Mouse (Mus musculus): ENCODE measurements around the gene Tlx3. TPM values are rescaled to one million over a fixed set of nuclear protein-coding genes. Genes with fewer than 3 reads are reported as not detected.
A peak's percentile ranks its signal among the peaks of the same experiment; 100 is the strongest.

Tlx3 gene
- polyA plus RNA-seq, 1 experiment = not detected

GRCm38 (mm10) chr11:33207411-33207810 is 4.0 kb upstream of the Tlx3 start:
- peaks cover 89% of the 10 kb centered on the region for H3K27me3 ChIP-seq (replicated peaks)
- 0 out of 2 replicates have a peak, but pooled peaks cover 3% of the 10 kb centered on the region for H3K9me3 ChIP-seq
- no peak overlapping the region for H3K4me3 ChIP-seq (replicated peaks)
- TF ChIP-seq FLI1 (IDR thresholded peaks at IDR 0.05; ENCODE audit: low read length) (no peak), GATA1 (IDR thresholded peaks at IDR 0.05; ENCODE audit: borderline replicate concordance, low read length) (no peak)
- no peaks in the 10 kb centered on the region for H3K36me3 ChIP-seq (replicated peaks; ENCODE audit: low read length)
- peaks cover 20% of the 10 kb centered on the region for H3K4me1 ChIP-seq

DNA sequence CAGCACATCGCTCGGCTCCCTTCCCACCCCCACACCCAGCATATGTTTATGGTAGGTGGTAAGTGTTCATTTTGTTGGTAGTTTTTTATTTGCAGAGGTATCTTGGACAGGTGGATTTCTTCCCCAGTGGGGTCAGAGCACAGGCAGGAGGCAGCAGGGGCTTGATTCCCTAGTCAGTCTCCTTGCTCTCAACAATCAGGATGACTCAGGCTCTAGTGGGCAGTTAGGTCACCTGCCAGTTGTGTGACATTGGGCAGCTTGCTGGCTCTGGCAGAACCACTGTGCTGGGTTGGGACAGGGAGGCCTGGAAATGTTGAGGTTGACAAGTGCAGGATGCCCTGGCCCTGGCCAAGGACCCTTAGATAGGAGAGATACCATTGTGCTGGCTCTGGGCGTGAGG is 1.6 kb upstream of the Tlx3 start:
- peaks cover 41% of the 10 kb centered on the region for H3K4me1 ChIP-seq
- peaks cover 8% of the 10 kb centered on the region; the same call in 1 of the 2 replicates for H3K9me3 ChIP-seq
- peaks cover 95% of the 10 kb centered on the region for H3K27me3 ChIP-seq (replicated peaks)
- TF ChIP-seq FLI1 (IDR thresholded peaks at IDR 0.05; ENCODE audit: low read length) (no peak), GATA1 (IDR thresholded peaks at IDR 0.05; ENCODE audit: borderline replicate concordance, low read length) (no peak)
- H3K4me3 ChIP-seq (replicated peaks) = no peak overlapping the region
- H3K36me3 ChIP-seq (replicated peaks; ENCODE audit: low read length) = no peaks in the 10 kb centered on the region

- Histone ChIP-seq H3K4me1 (peaks cover 45% of the 10 kb centered on the region), H3K4me3 (replicated peaks) (no peak overlapping the region), H3K36me3 (replicated peaks; ENCODE audit: low read length) (no peaks in the 10 kb centered on the region), H3K9me3 (peaks cover 9% of the 10 kb centered on the region; the same call in 1 of the 2 replicates), H3K27me3 (replicated peaks) (peaks cover 95% of the 10 kb centered on the region)
- no peak for TF ChIP-seq GATA1 (IDR thresholded peaks at IDR 0.05; ENCODE audit: borderline replicate concordance, low read length)
- no peak for TF ChIP-seq FLI1 (IDR thresholded peaks at IDR 0.05; ENCODE audit: low read length)
Observed at GRCm38 (mm10) chr11:33204329-33204705, 928 bp upstream of the Tlx3 start.

- Histone ChIP-seq H3K9me3 (peaks cover 22% of the 10 kb centered on the region), H3K36me3 (replicated peaks; ENCODE audit: low read length) (no peaks in the 10 kb centered on the region), H3K4me1 (peaks cover 49% of the 10 kb centered on the region), H3K4me3 (replicated peaks) (no peak overlapping the region), H3K27me3 (replicated peaks) (peaks cover 98% of the 10 kb centered on the region)
- TF ChIP-seq GATA1 (IDR thresholded peaks at IDR 0.05; ENCODE audit: borderline replicate concordance, low read length) (no peak), FLI1 (IDR thresholded peaks at IDR 0.05; ENCODE audit: low read length) (no peak)
Observed at GRCm38 (mm10) chr11:33202972-33203371, 417 bp downstream of the Tlx3 start.

DNA sequence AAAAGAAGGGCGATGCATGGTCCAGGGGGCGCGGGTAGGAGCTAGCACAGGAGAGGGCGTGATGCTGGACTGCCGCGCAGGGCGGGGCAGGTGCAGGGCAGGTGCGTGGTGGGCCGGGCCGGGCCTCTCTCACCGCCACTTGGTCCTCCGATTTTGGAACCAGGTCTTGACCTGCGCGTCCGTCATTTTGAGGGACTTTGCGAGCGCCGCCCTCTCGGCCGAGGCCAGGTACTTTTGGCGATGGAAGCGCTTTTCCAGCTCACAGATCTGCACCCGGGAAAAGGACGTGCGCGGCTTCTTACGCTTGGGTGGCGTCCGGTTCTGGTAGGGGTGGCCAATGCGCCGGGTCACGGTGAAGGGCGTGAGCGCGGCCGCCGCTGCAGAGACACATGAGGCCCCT is 1.1 kb downstream of the Tlx3 start:
- no peak for TF ChIP-seq FLI1 (IDR thresholded peaks at IDR 0.05; ENCODE audit: low read length)
- TF ChIP-seq GATA1 (IDR thresholded peaks at IDR 0.05; ENCODE audit: borderline replicate concordance, low read length) = no peak

DNA sequence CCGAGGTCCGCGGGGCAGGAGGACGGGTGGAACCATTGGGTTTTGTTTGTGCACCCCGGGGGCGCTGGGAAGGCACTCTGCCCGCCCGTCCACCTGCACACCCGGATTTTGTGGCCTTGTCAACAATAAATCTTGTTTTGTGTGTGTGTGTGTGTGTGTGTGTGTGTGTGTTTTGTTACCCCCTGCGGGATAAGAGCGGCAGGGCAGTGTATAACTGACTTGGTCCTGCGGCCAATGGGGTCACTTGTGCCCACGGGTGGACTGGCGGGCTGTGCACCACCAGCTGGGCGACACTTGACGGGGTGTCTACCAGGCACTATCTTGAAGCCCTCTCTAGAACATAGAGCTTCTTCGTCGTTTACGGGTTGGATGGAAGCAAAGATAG is 1.8 kb downstream of the Tlx3 start:
- TF ChIP-seq FLI1 (IDR thresholded peaks at IDR 0.05; ENCODE audit: low read length) (no peak), GATA1 (IDR thresholded peaks at IDR 0.05; ENCODE audit: borderline replicate concordance, low read length) (no peak)
- Histone ChIP-seq H3K27me3 (replicated peaks) (peaks cover 100% of the 10 kb centered on the region), H3K4me3 (replicated peaks) (no peak overlapping the region), H3K36me3 (replicated peaks; ENCODE audit: low read length) (no peaks in the 10 kb centered on the region), H3K4me1 (peaks cover 49% of the 10 kb centered on the region), H3K9me3 (peaks cover 36% of the 10 kb centered on the region)

More for the DNA sequence above, 1.1 kb downstream of the Tlx3 start:
- Histone ChIP-seq H3K4me3 (replicated peaks) (no peak overlapping the region), H3K9me3 (peaks cover 29% of the 10 kb centered on the region), H3K4me1 (peaks cover 49% of the 10 kb centered on the region), H3K36me3 (replicated peaks; ENCODE audit: low read length) (no peaks in the 10 kb centered on the region), H3K27me3 (replicated peaks) (peaks cover 99% of the 10 kb centered on the region)

DNA sequence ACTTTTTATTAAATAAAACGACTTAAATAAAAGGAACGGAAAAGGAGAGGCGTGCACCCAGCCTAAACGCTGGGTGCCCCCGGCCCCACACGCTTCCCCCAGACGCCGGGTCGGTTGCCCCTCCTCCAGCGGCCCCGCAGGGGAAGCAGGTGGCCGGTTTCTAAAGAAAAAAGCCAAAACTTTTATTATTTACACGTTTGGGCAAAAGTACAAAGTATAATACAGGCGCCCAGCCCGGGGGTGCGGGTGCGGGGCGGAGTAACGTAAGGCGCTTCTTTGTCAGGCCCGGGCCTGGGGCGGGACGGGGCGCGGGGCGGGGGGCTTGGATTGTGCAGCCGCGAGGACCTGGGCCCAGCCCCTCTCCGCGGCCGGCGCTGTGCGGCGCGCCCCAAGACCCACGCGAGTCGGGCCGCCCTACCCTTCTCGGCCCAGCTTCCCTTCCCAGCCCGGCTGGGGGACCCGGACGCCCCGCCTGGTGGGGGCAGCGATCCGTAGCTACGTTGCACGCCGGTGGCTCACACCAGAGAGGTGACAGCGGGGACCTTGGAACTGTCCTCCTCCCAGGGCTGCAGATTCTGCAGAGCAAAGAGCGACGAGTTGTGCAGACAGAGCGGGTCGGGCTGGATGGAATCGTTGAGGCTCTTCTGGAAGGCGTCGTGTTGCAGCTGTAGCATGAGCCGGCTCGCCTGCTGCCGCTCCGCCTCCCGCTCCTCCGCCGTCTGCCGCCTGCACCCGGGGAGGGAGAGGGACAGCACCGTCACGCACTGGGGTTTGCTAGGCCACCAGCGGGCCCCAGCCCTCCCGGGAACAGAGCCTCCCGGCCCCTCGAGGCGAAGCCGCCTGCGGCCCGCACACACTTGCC is 2.4 kb downstream of the Tlx3 start:
- TF ChIP-seq GATA1 (IDR thresholded peaks at IDR 0.05; ENCODE audit: borderline replicate concordance, low read length) (no peak), FLI1 (IDR thresholded peaks at IDR 0.05; ENCODE audit: low read length) (no peak)
- H3K36me3 ChIP-seq (replicated peaks; ENCODE audit: low read length) = no peaks in the 10 kb centered on the region
- H3K4me1 ChIP-seq = peaks cover 50% of the 10 kb centered on the region
- peaks cover 41% of the 10 kb centered on the region for H3K9me3 ChIP-seq
- peaks cover 100% of the 10 kb centered on the region for H3K27me3 ChIP-seq (replicated peaks)
- peak overlapping the region; percentile 81 for H3K4me3 ChIP-seq (replicated peaks)

- TF ChIP-seq GATA1 (IDR thresholded peaks at IDR 0.05; ENCODE audit: borderline replicate concordance, low read length) (no peak), FLI1 (IDR thresholded peaks at IDR 0.05; ENCODE audit: low read length) (no peak)
- Histone ChIP-seq H3K36me3 (replicated peaks; ENCODE audit: low read length) (no peaks in the 10 kb centered on the region), H3K27me3 (replicated peaks) (peaks cover 100% of the 10 kb centered on the region), H3K9me3 (peaks cover 44% of the 10 kb centered on the region), H3K4me1 (peaks cover 55% of the 10 kb centered on the region), H3K4me3 (replicated peaks) (peak overlapping the region; percentile 56)
Observed at GRCm38 (mm10) chr11:33199906-33200763, 3.3 kb downstream of the Tlx3 start.

DNA sequence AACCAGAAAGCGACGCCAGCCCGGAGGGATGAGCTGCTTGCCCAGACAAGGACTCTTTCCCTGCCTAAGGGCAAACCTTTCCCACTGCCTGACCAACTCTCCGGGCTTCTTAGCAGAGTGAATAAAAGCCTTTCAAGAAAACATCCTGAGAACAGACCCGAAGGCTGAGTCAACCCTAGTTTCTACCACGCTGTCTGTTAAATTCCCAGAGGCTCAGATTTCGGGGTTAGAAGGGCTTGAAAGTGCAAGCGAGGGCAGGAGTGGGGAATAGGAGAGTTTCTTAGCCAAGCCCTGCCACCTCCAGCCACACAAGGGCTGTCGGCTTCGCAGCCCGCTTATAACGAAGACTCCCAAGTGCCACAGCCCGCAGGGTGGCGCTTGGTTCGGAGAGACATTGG is 4.3 kb downstream of the Tlx3 start:
- no peaks in the 10 kb centered on the region for H3K36me3 ChIP-seq (replicated peaks; ENCODE audit: low read length)
- no peak for TF ChIP-seq GATA1 (IDR thresholded peaks at IDR 0.05; ENCODE audit: borderline replicate concordance, low read length)
- no peak for TF ChIP-seq FLI1 (IDR thresholded peaks at IDR 0.05; ENCODE audit: low read length)
- H3K4me3 ChIP-seq (replicated peaks) = no peak overlapping the region
- H3K9me3 ChIP-seq = peaks cover 43% of the 10 kb centered on the region
- H3K4me1 ChIP-seq = peaks cover 50% of the 10 kb centered on the region
- H3K27me3 ChIP-seq (replicated peaks) = peaks cover 96% of the 10 kb centered on the region

All from megakaryocyte, embryonic 14.5 days (primary cell).